Mouse (Mus musculus): ENCODE results near the gene Drc1.

- no peak for TF ChIP-seq CTCF (IDR thresholded peaks at IDR 0.05; ENCODE audit: control insufficient read depth, insufficient read depth, insufficient read length)
- TF ChIP-seq CEBPB (IDR thresholded peaks at IDR 0.05; ENCODE audit: low read depth), result no peak
- no peak for TF ChIP-seq USF1 (IDR thresholded peaks at IDR 0.05; ENCODE audit: low read depth)
- no peak for TF ChIP-seq MAX (IDR thresholded peaks at IDR 0.05)
- TF ChIP-seq FOSL1 (IDR thresholded peaks at IDR 0.05; ENCODE audit: insufficient read depth, low read length, poor library complexity, severe bottlenecking), result no peak
- TF ChIP-seq MYOG (IDR thresholded peaks at IDR 0.05; ENCODE audit: control insufficient read depth, extremely low read depth, insufficient read length), result no peak
Measured at GRCm38 (mm10) chr5:30233042-30233441, 48.1 kb upstream of the Drc1 start.
